Mouse (Mus musculus) brain, embryonic 14.5 days (tissue): ENCODE measurements around the gene Hmcn1.

Experiments
- CTCF ChIP-seq: fragments of 200-500 bp; IDR thresholded peaks from 2 replicates; pipeline ENCODE4 v1.5.1; 2012; ENCODE audit warnings: inconsistent platforms, mild to moderate bottlenecking, moderate library complexity, borderline replicate concordance; ENCODE audit not compliant: insufficient read depth, insufficient read length; ENCODE audit errors: extremely low read depth
- POLR2A ChIP-seq: fragments of 200-500 bp; IDR thresholded peaks from 2 replicates; pipeline ENCODE4 v1.6.1; 2012; ENCODE audit warnings: mild to moderate bottlenecking, inconsistent platforms, borderline replicate concordance; ENCODE audit not compliant: poor library complexity, insufficient read depth, insufficient read length, severe bottlenecking; ENCODE audit errors: extremely low read depth

GRCm38 (mm10) chr1:150877920-150878319, 115.3 kb downstream of the Hmcn1 start:
- TF ChIP-seq CTCF: no peak
- TF ChIP-seq POLR2A: no peak
